Mouse (Mus musculus) megakaryocyte-erythroid progenitor cell, adult 5-6 weeks (primary cell): ENCODE measurements around the gene Thg1l. TPM values are rescaled to one million over a fixed set of nuclear protein-coding genes. Genes with fewer than 3 reads are reported as not detected.

ENCODE experiments used
- total RNA-seq, 2 experiments: library from RNA; stranded (forward) in 1 of 2; stranded (reverse) in 1 of 2; fragments of 200-1000, 215-1000 nt in 1 of 2; fragments of >200 nt in 1 of 2; fragmentation: Nextera tagmentation in 1 of 2; gene quantifications; 2 replicates each; pipeline ENCODE4 v1.2.3; 2014 to 2017

Thg1l gene
- total RNA-seq, 2 experiments from 2014 or later = 25.1 to 54.6 TPM

Other genes starting within 250 kb of the Thg1l start
- gene Clint1, start 103.4 kb downstream of the Thg1l start, total RNA-seq (2014; fragmentation: Nextera tagmentation) = 121 and 126 TPM in 2 replicates
- gene Clint1, start 103.4 kb downstream of the Thg1l start, total RNA-seq (2017) = 174 and 179 TPM in 2 replicates
- 3.6 and 4.4 TPM in 2 replicates for gene Lsm11, start 10.6 kb downstream of the Thg1l start, total RNA-seq (2014; fragmentation: Nextera tagmentation)
- 2.3 and 6.4 TPM in 2 replicates for gene Lsm11, start 10.6 kb downstream of the Thg1l start, total RNA-seq (2017)
- gene Sox30, start 24.8 kb upstream of the Thg1l start, total RNA-seq (2014; fragmentation: Nextera tagmentation) = not detected in 2 replicates
- gene Sox30, start 24.8 kb upstream of the Thg1l start, total RNA-seq (2017) = not detected in 2 replicates
- 8.4 TPM in 1 of 2 replicates, not detected in the other for gene Gm12166, start 96.8 kb upstream of the Thg1l start, total RNA-seq (2014; fragmentation: Nextera tagmentation)
- gene Gm12166, start 96.8 kb upstream of the Thg1l start, total RNA-seq (2017) = 7.6 and 8.1 TPM in 2 replicates
- 0.20 and 0.92 TPM in 2 replicates for gene Adam19, start 100.5 kb upstream of the Thg1l start, total RNA-seq (2014; fragmentation: Nextera tagmentation)
- gene Adam19, start 100.5 kb upstream of the Thg1l start, total RNA-seq (2017) = not detected in 2 replicates
- not detected in 2 replicates for gene Nipal4, start 211.0 kb upstream of the Thg1l start, total RNA-seq (2014; fragmentation: Nextera tagmentation)
- gene Nipal4, start 211.0 kb upstream of the Thg1l start, total RNA-seq (2017) = not detected in 2 replicates